Mouse (Mus musculus): Measurements from ENCODE around the gene Cmpk1. TPM values are rescaled to one million over a fixed set of nuclear protein-coding genes. Genes with fewer than 3 reads are reported as not detected.

The Cmpk1 gene
- total RNA-seq (2023): 10 to 100 TPM; 37.4 to 46.6 TPM

DNA sequence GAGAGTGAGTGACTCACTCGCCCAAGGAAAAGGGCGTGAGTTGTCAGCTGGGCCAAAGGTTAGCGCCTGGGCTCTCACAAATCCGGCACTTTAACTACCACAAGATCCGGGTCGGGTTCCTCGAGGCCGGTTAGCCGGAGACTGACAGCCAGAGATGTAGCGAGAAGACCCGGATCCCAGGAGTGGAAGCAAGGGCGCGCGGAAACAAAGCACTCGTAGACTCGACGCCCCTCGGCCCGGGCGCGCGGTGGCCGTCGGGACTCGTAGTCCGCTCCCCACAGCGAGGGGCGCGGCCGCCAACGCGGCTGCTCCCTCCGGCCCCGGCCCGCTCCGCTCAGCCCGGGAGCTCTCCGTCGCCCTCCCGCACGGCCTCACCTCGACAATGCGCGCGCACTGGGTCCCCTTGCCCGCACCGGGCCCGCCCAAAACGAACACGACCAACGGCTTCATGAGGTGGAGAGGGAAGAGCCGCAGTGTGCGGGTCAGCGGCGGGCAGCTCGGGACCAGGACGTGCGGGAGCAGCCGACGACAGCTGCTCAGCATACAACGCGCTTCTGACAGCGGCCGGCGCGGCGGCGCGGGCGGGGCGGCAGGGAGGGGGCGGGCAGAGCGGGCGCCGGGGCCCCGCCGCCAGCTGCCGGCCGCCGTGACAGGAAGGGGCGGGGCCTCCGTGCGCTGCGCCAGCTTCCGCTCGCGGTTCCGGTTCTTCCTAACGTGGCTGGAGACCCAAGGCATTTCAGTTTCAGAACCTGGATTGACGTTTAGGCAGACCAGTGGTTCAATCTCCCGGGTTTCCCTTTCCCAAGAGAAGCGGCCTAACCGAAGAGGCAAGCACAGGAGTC lies at the start of gene Cmpk1:
Gene Cmpk1 (minus strand): TSS at position 651 of the 842 bp plus-strand sequence.

DNA sequence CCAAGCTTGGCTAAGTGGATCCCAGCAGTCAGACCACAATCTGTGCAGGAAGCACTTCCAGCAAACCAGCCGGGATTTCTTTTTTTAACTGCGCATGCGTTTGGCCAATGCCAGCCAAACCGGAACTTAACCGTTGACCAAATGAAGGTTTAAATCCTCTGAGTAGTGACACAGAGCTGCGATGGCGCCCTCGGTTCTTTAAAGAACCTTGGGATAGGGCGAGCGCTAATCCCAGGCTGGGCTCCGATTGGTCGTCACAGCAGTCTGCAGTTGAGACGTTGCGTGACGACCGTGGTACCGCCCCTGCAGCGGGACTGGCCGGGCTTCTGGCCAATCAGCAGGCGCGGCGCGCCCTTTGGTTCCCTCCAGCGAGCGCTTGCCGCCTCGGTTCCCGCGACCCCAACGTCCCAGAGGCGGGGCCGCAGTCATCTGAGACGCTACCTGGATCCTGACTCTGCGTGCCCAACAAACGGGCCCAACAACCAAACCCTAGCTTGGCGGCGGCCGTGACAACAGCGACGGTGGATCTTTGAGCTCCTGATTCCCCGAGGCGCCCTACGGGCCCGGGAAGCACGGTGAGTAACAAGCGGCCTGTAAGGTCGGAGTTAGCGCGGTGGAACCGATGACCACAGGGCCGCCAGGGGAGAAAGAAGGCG lies 12.9 kb upstream of the Cmpk1 start, which contains the start of gene Stil:
Gene Stil (plus strand): TSS at position 387 of the 656 bp plus-strand sequence.

DNA sequence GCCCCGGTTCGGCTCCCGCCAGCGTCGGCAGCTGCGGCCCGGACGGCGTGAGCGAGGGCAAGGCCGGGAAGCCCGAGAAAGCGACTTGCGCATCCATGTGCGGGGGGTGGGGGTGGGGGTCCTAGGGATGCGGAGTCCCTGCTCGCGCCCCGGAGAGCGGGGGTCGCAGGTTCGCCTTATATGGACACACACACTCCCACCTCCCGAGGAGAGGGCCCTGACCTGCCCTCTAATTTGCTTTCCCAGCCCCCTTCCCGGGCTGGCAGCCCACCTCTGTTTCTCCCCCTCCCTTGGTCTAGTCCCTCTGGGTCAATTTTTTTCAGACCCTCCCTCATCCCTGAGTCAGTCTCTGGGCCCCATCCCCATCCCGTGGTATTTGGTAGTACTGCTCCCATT lies 61.1 kb downstream of the Cmpk1 start, which contains the start of gene Foxe3:
Gene Foxe3 (minus strand): TSS at position 97 of the 396 bp plus-strand sequence.

Other genes with a start within 250 kb of the Cmpk1 start
- gene Gm12830, start 165.5 kb downstream of the Cmpk1 start, total RNA-seq (2023): not detected
- 1 to 10 TPM; 1.3 to 1.4 TPM for gene Foxd2, start 78.4 kb downstream of the Cmpk1 start, total RNA-seq (2023)
- gene Foxe3, start 61.2 kb downstream of the Cmpk1 start, total RNA-seq (2023): not detected
- 1 to 10 TPM; 1.5 to 2.3 TPM for gene Stil, start 12.9 kb upstream of the Cmpk1 start, total RNA-seq (2023)
- gene Tal1, start 69.2 kb upstream of the Cmpk1 start, total RNA-seq (2023): 1 to 10 TPM in 1 of 2 experiments, under 1 TPM in 1; 0.74 to 1.5 TPM
- 1 to 10 TPM in 1 of 2 experiments, not detected in 1; 1.7 TPM for gene Pdzk1ip1, start 101.5 kb upstream of the Cmpk1 start, total RNA-seq (2023)
- gene Cyp4x1, start 147.0 kb upstream of the Cmpk1 start, total RNA-seq (2023): not detected

Measured in T-cell, adult 66 days (primary cell).